Mouse (Mus musculus): ENCODE results near the gene Stard5. TPM values are rescaled to one million over a fixed set of nuclear protein-coding genes. Genes with fewer than 3 reads are reported as not detected.

The Stard5 gene
- polyA plus RNA-seq (2015; fragmentation: Nextera tagmentation; extraction: Ambion mirVana): 6.0 and 6.5 TPM in 2 replicates

- WGBS: under 1% methylated on average over 35 of the region's 35 CpGs
- peak within 1 kb of the TSS; percentile 77 for H3K9ac ChIP-seq (ENCODE audit: low read depth, low read length)
- H3K4me3 ChIP-seq (ENCODE audit: low read depth, low read length): peak within 1 kb of the TSS; percentile 57
- peak within 1 kb of the TSS; percentile 86 for H3K4me2 ChIP-seq (ENCODE audit: low read length)
- H3K27ac ChIP-seq (ENCODE audit: low read length): peak within 1 kb of the TSS; percentile 67
- H3K27me3 ChIP-seq (ENCODE audit: control insufficient read depth, insufficient read depth, low read depth, low read length): no peaks in the 10 kb centered on the region
- H3K4me1 ChIP-seq (ENCODE audit: control insufficient read depth, insufficient read depth, low read length): peaks cover 13% of the 10 kb centered on the region
- H3K9me3 ChIP-seq (replicated peaks; ENCODE audit: control insufficient read depth, low read length, poor library complexity, severe bottlenecking): no peaks in the 10 kb centered on the region
- ATAC-seq: peak; percentile 99
- no peaks in the 10 kb centered on the region for H3K36me3 ChIP-seq (ENCODE audit: control insufficient read depth, insufficient read depth, low read length)
Observed at GRCm38 (mm10) chr7:83631828-83632681, at the start of gene Stard5. Gene Stard5 (plus strand): TSS chr7:83631959.

GRCm38 (mm10) chr7:83584639-83585471 is 46.9 kb upstream of the Stard5 start, which contains the start of gene Tmc3:
Gene Tmc3 (plus strand): TSS chr7:83584927.
- H3K4me1 ChIP-seq (ENCODE audit: control insufficient read depth, insufficient read depth, low read length): 0 out of 2 replicates have a peak, but pooled peaks cover 5% of the 10 kb centered on the region
- H3K36me3 ChIP-seq (ENCODE audit: control insufficient read depth, insufficient read depth, low read length): no peaks in the 10 kb centered on the region
- no peak within 1 kb of the TSS for H3K4me2 ChIP-seq (ENCODE audit: low read length)
- no peaks in the 10 kb centered on the region for H3K27me3 ChIP-seq (ENCODE audit: control insufficient read depth, insufficient read depth, low read depth, low read length)
- no peak for ATAC-seq
- no peak within 1 kb of the TSS for H3K4me3 ChIP-seq (ENCODE audit: low read depth, low read length)
- H3K27ac ChIP-seq (ENCODE audit: low read length): no peak within 1 kb of the TSS
- no peaks in the 10 kb centered on the region for H3K9me3 ChIP-seq (replicated peaks; ENCODE audit: control insufficient read depth, low read length, poor library complexity, severe bottlenecking)
- WGBS: 50% methylated on average over 11 of the region's 11 CpGs
- no peak within 1 kb of the TSS for H3K9ac ChIP-seq (ENCODE audit: low read depth, low read length)

DNA sequence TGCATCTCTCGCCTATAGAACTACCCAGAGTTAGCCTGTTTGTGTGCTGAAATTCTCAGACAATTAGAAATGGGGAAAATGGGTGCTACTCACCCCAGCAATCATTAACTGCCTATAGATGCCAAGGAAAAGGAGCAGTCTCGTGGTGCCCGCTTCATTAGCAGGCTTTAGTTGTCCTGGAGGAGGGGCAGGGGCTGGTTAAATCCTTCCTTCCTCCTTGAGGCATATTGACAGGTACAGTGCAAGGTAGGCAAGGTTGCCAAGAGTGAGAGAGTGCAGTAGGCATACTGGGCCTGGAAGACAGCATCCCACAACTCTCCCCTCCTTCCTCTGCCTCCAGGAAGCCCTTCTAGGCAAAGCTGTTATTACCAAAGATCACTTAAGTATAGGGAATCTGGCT is 37.7 kb upstream of the Stard5 start:
- no peak for ATAC-seq
- WGBS: 76% methylated on average over 3 of the region's 3 CpGs
- no peaks in the 10 kb centered on the region for H3K4me1 ChIP-seq (ENCODE audit: control insufficient read depth, insufficient read depth, low read length)
- H3K36me3 ChIP-seq (ENCODE audit: control insufficient read depth, insufficient read depth, low read length): no peaks in the 10 kb centered on the region
- H3K27me3 ChIP-seq (ENCODE audit: control insufficient read depth, insufficient read depth, low read depth, low read length): no peaks in the 10 kb centered on the region
- H3K9me3 ChIP-seq (replicated peaks; ENCODE audit: control insufficient read depth, low read length, poor library complexity, severe bottlenecking): no peaks in the 10 kb centered on the region
- no peak overlapping the region for H3K27ac ChIP-seq (ENCODE audit: low read length)
- no peak overlapping the region for H3K9ac ChIP-seq (ENCODE audit: low read depth, low read length)
- H3K4me2 ChIP-seq (ENCODE audit: low read length): no peak overlapping the region
- H3K4me3 ChIP-seq (ENCODE audit: low read depth, low read length): no peak overlapping the region

DNA sequence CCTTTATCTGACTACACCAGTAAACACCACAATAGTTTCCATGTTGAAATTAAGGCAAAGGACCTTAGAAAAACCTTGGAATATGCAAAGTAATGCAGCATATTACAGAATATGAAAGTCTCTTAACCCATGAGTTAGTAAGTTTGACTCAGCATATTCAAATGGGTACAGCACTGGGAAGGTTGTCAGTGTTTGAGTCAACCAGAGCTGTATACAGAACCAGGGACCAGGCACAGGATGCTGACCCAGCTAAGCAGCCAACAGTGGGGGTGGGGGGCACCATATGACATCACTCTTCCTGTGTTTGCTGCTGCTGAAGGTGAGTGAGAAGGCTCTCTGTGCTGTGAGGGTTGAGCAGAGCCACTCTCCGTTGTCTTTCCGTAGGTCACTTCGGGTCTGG is 34.7 kb upstream of the Stard5 start:
- Histone ChIP-seq H3K27ac (ENCODE audit: low read length) (no peak overlapping the region), H3K27me3 (ENCODE audit: control insufficient read depth, insufficient read depth, low read depth, low read length) (no peaks in the 10 kb centered on the region), H3K9ac (ENCODE audit: low read depth, low read length) (no peak overlapping the region), H3K4me3 (ENCODE audit: low read depth, low read length) (no peak overlapping the region), H3K4me1 (ENCODE audit: control insufficient read depth, insufficient read depth, low read length) (no peaks in the 10 kb centered on the region), H3K4me2 (ENCODE audit: low read length) (no peak overlapping the region), H3K36me3 (ENCODE audit: control insufficient read depth, insufficient read depth, low read length) (no peaks in the 10 kb centered on the region), H3K9me3 (replicated peaks; ENCODE audit: control insufficient read depth, low read length, poor library complexity, severe bottlenecking) (no peaks in the 10 kb centered on the region)
- no peak for ATAC-seq
- 98% methylated on average over 3 of the region's 3 CpGs for WGBS

DNA sequence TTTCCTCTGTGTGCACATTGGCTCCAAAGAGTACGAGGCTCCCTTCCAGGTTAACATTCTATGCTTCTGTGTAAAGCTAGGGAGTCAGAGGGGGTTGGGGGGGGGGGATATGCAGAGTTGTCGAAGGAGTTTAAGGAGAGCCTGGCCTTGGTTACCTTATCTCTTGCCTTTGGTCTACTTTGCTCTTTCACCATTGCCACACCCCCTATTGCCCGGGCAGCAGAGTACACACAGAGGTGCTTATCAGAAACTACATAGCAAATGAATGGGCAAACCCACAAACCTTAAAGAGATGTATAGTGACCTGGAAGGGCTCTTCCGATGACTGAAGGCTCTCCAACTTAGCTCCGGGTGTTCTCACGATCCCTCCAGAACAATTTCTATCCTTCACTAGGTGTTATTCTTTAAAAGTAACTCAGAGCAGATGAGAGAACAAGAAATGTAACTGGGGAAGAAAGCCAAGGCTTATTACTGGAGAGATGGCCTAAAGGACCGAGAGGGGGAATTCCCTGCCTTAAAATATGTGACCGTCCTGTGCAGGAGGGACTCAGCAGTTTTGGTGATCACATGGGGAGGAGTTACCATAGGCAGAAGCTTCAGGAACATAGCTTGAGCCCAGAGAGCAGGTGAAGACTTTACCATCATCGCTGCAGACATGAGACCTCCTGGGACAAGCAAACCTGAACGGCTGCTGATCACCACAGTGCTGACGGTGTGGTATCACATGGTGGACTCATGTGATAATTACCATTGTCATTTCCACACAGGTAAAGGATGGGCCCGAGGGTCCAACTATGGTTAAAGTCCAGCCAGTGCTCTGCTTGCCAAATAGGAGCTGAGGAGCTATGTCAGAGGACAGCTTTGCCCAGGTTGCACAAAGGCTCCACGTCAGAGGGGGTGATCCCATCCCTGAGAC is 32.5 kb upstream of the Stard5 start:
- Histone ChIP-seq H3K4me1 (ENCODE audit: control insufficient read depth, insufficient read depth, low read length) (no peaks in the 10 kb centered on the region), H3K9me3 (replicated peaks; ENCODE audit: control insufficient read depth, low read length, poor library complexity, severe bottlenecking) (no peaks in the 10 kb centered on the region), H3K27ac (ENCODE audit: low read length) (no peak overlapping the region), H3K36me3 (ENCODE audit: control insufficient read depth, insufficient read depth, low read length) (no peaks in the 10 kb centered on the region), H3K9ac (ENCODE audit: low read depth, low read length) (no peak overlapping the region), H3K4me3 (ENCODE audit: low read depth, low read length) (no peak overlapping the region), H3K4me2 (ENCODE audit: low read length) (no peak overlapping the region), H3K27me3 (ENCODE audit: control insufficient read depth, insufficient read depth, low read depth, low read length) (no peaks in the 10 kb centered on the region)
- WGBS: 89% methylated on average over 13 of the region's 13 CpGs
- ATAC-seq: no peak

DNA sequence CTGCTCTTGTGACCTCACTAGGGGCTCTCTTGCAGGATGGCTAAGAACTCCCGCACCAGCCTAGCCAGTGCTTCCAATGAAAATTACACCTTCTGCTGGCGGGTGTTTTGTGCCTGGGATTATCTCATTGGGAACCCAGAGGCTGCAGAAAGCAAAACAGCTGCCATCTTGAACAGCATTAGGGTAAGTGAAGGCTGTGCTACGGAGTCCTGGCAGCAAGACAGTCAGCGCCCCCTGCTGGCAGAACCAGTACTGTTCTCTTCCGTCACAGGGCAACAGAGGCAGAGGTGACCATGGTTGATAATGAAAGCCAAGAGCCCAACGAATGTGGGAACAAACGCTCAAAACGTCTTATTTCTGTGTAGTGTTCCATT is 31.9 kb upstream of the Stard5 start:
- no peak for ATAC-seq
- Histone ChIP-seq H3K4me1 (ENCODE audit: control insufficient read depth, insufficient read depth, low read length) (no peaks in the 10 kb centered on the region), H3K9ac (ENCODE audit: low read depth, low read length) (no peak overlapping the region), H3K4me3 (ENCODE audit: low read depth, low read length) (no peak overlapping the region), H3K27me3 (ENCODE audit: control insufficient read depth, insufficient read depth, low read depth, low read length) (no peaks in the 10 kb centered on the region), H3K9me3 (replicated peaks; ENCODE audit: control insufficient read depth, low read length, poor library complexity, severe bottlenecking) (no peaks in the 10 kb centered on the region), H3K27ac (ENCODE audit: low read length) (no peak overlapping the region), H3K36me3 (ENCODE audit: control insufficient read depth, insufficient read depth, low read length) (no peaks in the 10 kb centered on the region), H3K4me2 (ENCODE audit: low read length) (no peak overlapping the region)
- WGBS: 51% methylated on average over 8 of the region's 8 CpGs

- WGBS: 91% methylated on average over 7 of the region's 7 CpGs
- H3K9me3 ChIP-seq (replicated peaks; ENCODE audit: control insufficient read depth, low read length, poor library complexity, severe bottlenecking): no peaks in the 10 kb centered on the region
- no peaks in the 10 kb centered on the region for H3K36me3 ChIP-seq (ENCODE audit: control insufficient read depth, insufficient read depth, low read length)
- H3K4me3 ChIP-seq (ENCODE audit: low read depth, low read length): no peak overlapping the region
- H3K4me2 ChIP-seq (ENCODE audit: low read length): no peak overlapping the region
- no peak overlapping the region for H3K9ac ChIP-seq (ENCODE audit: low read depth, low read length)
- ATAC-seq: no peak
- no peaks in the 10 kb centered on the region for H3K4me1 ChIP-seq (ENCODE audit: control insufficient read depth, insufficient read depth, low read length)
- H3K27ac ChIP-seq (ENCODE audit: low read length): no peak overlapping the region
- H3K27me3 ChIP-seq (ENCODE audit: control insufficient read depth, insufficient read depth, low read depth, low read length): no peaks in the 10 kb centered on the region
Observed at GRCm38 (mm10) chr7:83604180-83604944, 27.4 kb upstream of the Stard5 start.

DNA sequence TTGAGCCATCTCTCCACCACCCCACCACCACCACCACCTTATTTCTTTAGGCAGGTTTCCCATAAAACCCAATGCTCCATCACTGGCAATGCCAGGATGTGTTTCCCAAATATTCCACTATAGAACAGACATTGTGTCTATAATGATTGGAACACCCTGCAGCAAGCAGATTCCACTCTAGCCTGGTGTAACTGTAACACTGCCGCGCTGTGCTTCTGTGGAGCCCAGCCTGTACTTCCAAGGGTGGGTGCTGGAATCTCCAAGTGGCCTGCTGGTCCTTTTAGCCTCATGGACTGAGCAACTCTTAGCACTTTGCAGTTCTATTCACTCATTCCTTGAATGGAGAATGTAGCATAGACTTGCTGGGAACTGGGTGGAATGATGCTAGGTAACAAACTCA is 25.0 kb upstream of the Stard5 start:
- Histone ChIP-seq H3K27me3 (ENCODE audit: control insufficient read depth, insufficient read depth, low read depth, low read length) (no peaks in the 10 kb centered on the region), H3K9ac (ENCODE audit: low read depth, low read length) (no peak overlapping the region), H3K4me1 (ENCODE audit: control insufficient read depth, insufficient read depth, low read length) (no peaks in the 10 kb centered on the region), H3K4me3 (ENCODE audit: low read depth, low read length) (no peak overlapping the region), H3K4me2 (ENCODE audit: low read length) (no peak overlapping the region), H3K36me3 (ENCODE audit: control insufficient read depth, insufficient read depth, low read length) (no peaks in the 10 kb centered on the region), H3K27ac (ENCODE audit: low read length) (no peak overlapping the region), H3K9me3 (replicated peaks; ENCODE audit: control insufficient read depth, low read length, poor library complexity, severe bottlenecking) (no peaks in the 10 kb centered on the region)
- ATAC-seq: no peak
- 98% methylated on average over 2 of the region's 2 CpGs for WGBS
